Mouse (Mus musculus): ENCODE results near the gene Klk1b5. TPM values are rescaled to one million over a fixed set of nuclear protein-coding genes. Genes with fewer than 3 reads are reported as not detected.
"Not testable (repeated sequence)": the region's sequence is repeated elsewhere in the genome, so short reads cannot be mapped to it uniquely, and the experiment has no call there.

Gene Klk1b5
- polyA plus RNA-seq (2015; fragmentation: Nextera tagmentation; extraction: Ambion mirVana) = not detected in 2 replicates

- ATAC-seq (ENCODE audit: insufficient number of reproducible peaks, insufficient read depth, low FRiP score, low TSS enrichment, low read depth) = no peak
- Histone ChIP-seq H3K27ac (no peak within 1 kb of the TSS), H3K4me3 (no peak within 1 kb of the TSS), H3K9me3 (no peaks in the 10 kb centered on the region), H3K36me3 (no peaks in the 10 kb centered on the region), H3K27me3 (no peaks in the 10 kb centered on the region), H3K4me1 (no peaks in the 10 kb centered on the region), H3K9ac (no peak within 1 kb of the TSS), H3K4me2 (no peak within 1 kb of the TSS)
- WGBS = 77% methylated on average over 1 of the region's 1 CpGs
Measured at GRCm38 (mm10) chr7:44215645-44216044, at the start of gene Klk1b5. Gene Klk1b5 (plus strand): TSS chr7:44215945.

GRCm38 (mm10) chr7:44179299-44180045, 36.3 kb upstream of the Klk1b5 start:
- Histone ChIP-seq H3K36me3 (no peaks in the 10 kb centered on the region), H3K9ac (no peak overlapping the region), H3K27ac (no peak overlapping the region), H3K4me3 (no peak overlapping the region), H3K4me1 (no peaks in the 10 kb centered on the region), H3K4me2 (no peak overlapping the region), H3K27me3 (no peaks in the 10 kb centered on the region), H3K9me3 (no peaks in the 10 kb centered on the region)
- ATAC-seq (ENCODE audit: insufficient number of reproducible peaks, insufficient read depth, low FRiP score, low TSS enrichment, low read depth) = no peak
- 57% methylated on average over 9 of the region's 9 CpGs for WGBS

GRCm38 (mm10) chr7:44186516-44186915, 29.2 kb upstream of the Klk1b5 start:
- ATAC-seq (ENCODE audit: insufficient number of reproducible peaks, insufficient read depth, low FRiP score, low TSS enrichment, low read depth); H3K9ac ChIP-seq: not testable (repeated sequence)
- WGBS = 64% methylated on average over 8 of the region's 8 CpGs

GRCm38 (mm10) chr7:44187936-44188335, 27.8 kb upstream of the Klk1b5 start, which contains the start of gene Klk1b24:
Gene Klk1b24 (plus strand): TSS chr7:44188236.
- H3K27me3 ChIP-seq; H3K4me3 ChIP-seq; H3K4me1 ChIP-seq; ATAC-seq (ENCODE audit: insufficient number of reproducible peaks, insufficient read depth, low FRiP score, low TSS enrichment, low read depth); H3K4me2 ChIP-seq; H3K27ac ChIP-seq; H3K9ac ChIP-seq; H3K9me3 ChIP-seq; H3K36me3 ChIP-seq: not testable (repeated sequence)

More at GRCm38 (mm10) chr7:44186516-44186915, 29.2 kb upstream of the Klk1b5 start:
- H3K4me3 ChIP-seq, H3K9me3 ChIP-seq, H3K27ac ChIP-seq, H3K4me1 ChIP-seq, H3K27me3 ChIP-seq, H3K4me2 ChIP-seq, H3K36me3 ChIP-seq: not testable (repeated sequence)

- H3K27me3 ChIP-seq; H3K4me3 ChIP-seq; H3K4me1 ChIP-seq; H3K9me3 ChIP-seq; ATAC-seq (ENCODE audit: insufficient number of reproducible peaks, insufficient read depth, low FRiP score, low TSS enrichment, low read depth); H3K27ac ChIP-seq; H3K9ac ChIP-seq; H3K4me2 ChIP-seq; H3K36me3 ChIP-seq: not testable (repeated sequence)
- WGBS = 89% methylated on average over 1 of the region's 1 CpGs
Measured at GRCm38 (mm10) chr7:44193466-44193865, 22.3 kb upstream of the Klk1b5 start.

- Histone ChIP-seq H3K9me3 (no peaks in the 10 kb centered on the region), H3K4me1 (no peaks in the 10 kb centered on the region), H3K4me3 (no peak within 1 kb of the TSS), H3K27me3 (no peaks in the 10 kb centered on the region), H3K36me3 (no peaks in the 10 kb centered on the region), H3K9ac (no peak within 1 kb of the TSS), H3K27ac (no peak within 1 kb of the TSS), H3K4me2 (no peak within 1 kb of the TSS)
- 63% methylated on average over 3 of the region's 3 CpGs for WGBS
- ATAC-seq (ENCODE audit: insufficient number of reproducible peaks, insufficient read depth, low FRiP score, low TSS enrichment, low read depth) = no peak
Measured at GRCm38 (mm10) chr7:44197891-44198290, 17.9 kb upstream of the Klk1b5 start, which contains the start of gene Klk1b3. Gene Klk1b3 (plus strand): TSS chr7:44198191.

- H3K27me3 ChIP-seq; H3K9me3 ChIP-seq; H3K36me3 ChIP-seq; ATAC-seq (ENCODE audit: insufficient number of reproducible peaks, insufficient read depth, low FRiP score, low TSS enrichment, low read depth); H3K4me3 ChIP-seq; H3K9ac ChIP-seq; H3K4me2 ChIP-seq; H3K4me1 ChIP-seq; H3K27ac ChIP-seq: not testable (repeated sequence)
- 55% methylated on average over 3 of the region's 3 CpGs for WGBS
Measured at GRCm38 (mm10) chr7:44207135-44207534, 8.6 kb upstream of the Klk1b5 start, which contains the start of gene Klk1b4. Gene Klk1b4 (plus strand): TSS chr7:44207435.

- Histone ChIP-seq H3K9ac (no peak overlapping the region), H3K4me3 (no peak overlapping the region), H3K9me3 (no peaks in the 10 kb centered on the region), H3K36me3 (no peaks in the 10 kb centered on the region), H3K4me2 (no peak overlapping the region), H3K27ac (no peak overlapping the region), H3K27me3 (no peaks in the 10 kb centered on the region), H3K4me1 (no peaks in the 10 kb centered on the region)
- WGBS = 85% methylated on average over 3 of the region's 3 CpGs
- no peak for ATAC-seq (ENCODE audit: insufficient number of reproducible peaks, insufficient read depth, low FRiP score, low TSS enrichment, low read depth)
Measured at GRCm38 (mm10) chr7:44208307-44208706, 7.4 kb upstream of the Klk1b5 start.

GRCm38 (mm10) chr7:44221601-44222000, 5.9 kb downstream of the Klk1b5 start:
- H3K9me3 ChIP-seq; ATAC-seq (ENCODE audit: insufficient number of reproducible peaks, insufficient read depth, low FRiP score, low TSS enrichment, low read depth); H3K36me3 ChIP-seq; H3K4me2 ChIP-seq; H3K4me1 ChIP-seq; H3K9ac ChIP-seq; H3K27me3 ChIP-seq; H3K27ac ChIP-seq; H3K4me3 ChIP-seq: not testable (repeated sequence)
- 66% methylated on average over 9 of the region's 10 CpGs for WGBS

- H3K4me3 ChIP-seq; H3K27ac ChIP-seq; H3K9ac ChIP-seq; ATAC-seq (ENCODE audit: insufficient number of reproducible peaks, insufficient read depth, low FRiP score, low TSS enrichment, low read depth); H3K27me3 ChIP-seq; H3K4me1 ChIP-seq; H3K4me2 ChIP-seq; H3K9me3 ChIP-seq; H3K36me3 ChIP-seq: not testable (repeated sequence)
- WGBS = 84% methylated on average over 6 of the region's 6 CpGs
Measured at GRCm38 (mm10) chr7:44222335-44222734, 6.6 kb downstream of the Klk1b5 start.

- Histone ChIP-seq H3K36me3 (no peaks in the 10 kb centered on the region), H3K4me1 (no peaks in the 10 kb centered on the region), H3K4me3 (no peak within 1 kb of the TSS), H3K9ac (no peak within 1 kb of the TSS), H3K9me3 (no peaks in the 10 kb centered on the region), H3K27me3 (no peaks in the 10 kb centered on the region), H3K4me2 (no peak within 1 kb of the TSS), H3K27ac (no peak within 1 kb of the TSS)
- ATAC-seq (ENCODE audit: insufficient number of reproducible peaks, insufficient read depth, low FRiP score, low TSS enrichment, low read depth) = no peak
- 22% methylated on average over 1 of the region's 1 CpGs for WGBS
Measured at GRCm38 (mm10) chr7:44225076-44225475, 9.3 kb downstream of the Klk1b5 start, which contains the start of gene Klk1. Gene Klk1 (plus strand): TSS chr7:44225360.

GRCm38 (mm10) chr7:44235909-44236308, 20.2 kb downstream of the Klk1b5 start, which contains the start of gene Gm36864:
Gene Gm36864 (plus strand): TSS chr7:44236177.
- whole genome bisulfite sequencing = 82% methylated on average over 3 of the region's 3 CpGs
- Histone ChIP-seq H3K27ac (no peak within 1 kb of the TSS), H3K4me3 (no peak within 1 kb of the TSS), H3K9me3 (no peaks in the 10 kb centered on the region), H3K4me2 (no peak within 1 kb of the TSS), H3K27me3 (no peaks in the 10 kb centered on the region), H3K36me3 (no peaks in the 10 kb centered on the region), H3K4me1 (no peaks in the 10 kb centered on the region), H3K9ac (no peak within 1 kb of the TSS)
- no peak for ATAC-seq (ENCODE audit: insufficient number of reproducible peaks, insufficient read depth, low FRiP score, low TSS enrichment, low read depth)

Data from embryonic facial prominence, embryonic 13.5 days (tissue).